Mouse (Mus musculus): ENCODE measurements around the gene Dcdc2c. TPM values are rescaled to one million over a fixed set of nuclear protein-coding genes. Genes with fewer than 3 reads are reported as not detected.

Dcdc2c gene
- total RNA-seq, 2 experiments from 2014 or later, result not detected

DNA sequence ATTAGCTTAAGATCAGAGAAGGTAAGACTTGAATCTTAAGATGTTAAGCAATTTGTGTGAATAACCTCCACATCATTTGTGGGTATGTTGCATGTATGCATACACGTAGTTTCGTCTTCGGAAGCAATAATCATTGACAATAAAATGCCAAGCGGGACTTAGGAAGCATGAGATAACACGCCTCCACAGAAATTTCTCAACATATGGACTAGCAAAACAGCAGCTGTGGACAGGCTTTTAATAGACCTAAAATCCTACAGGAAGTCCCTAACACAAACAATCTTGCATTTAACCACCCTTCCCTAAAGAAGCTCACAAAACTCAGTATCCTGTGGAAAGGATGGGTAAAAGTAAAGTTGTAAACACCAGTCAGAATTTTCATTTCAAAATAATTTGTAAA lies 93.4 kb downstream of the Dcdc2c start:
- no peak for DNase-seq

- DNase-seq, result no peak
These were observed 115.7 kb downstream of the Dcdc2c start for GRCm38 (mm10) chr12:28436536-28436935.

GRCm38 (mm10) chr12:28432729-28433067 lies 119.5 kb downstream of the Dcdc2c start:
- no peak for DNase-seq

DNA sequence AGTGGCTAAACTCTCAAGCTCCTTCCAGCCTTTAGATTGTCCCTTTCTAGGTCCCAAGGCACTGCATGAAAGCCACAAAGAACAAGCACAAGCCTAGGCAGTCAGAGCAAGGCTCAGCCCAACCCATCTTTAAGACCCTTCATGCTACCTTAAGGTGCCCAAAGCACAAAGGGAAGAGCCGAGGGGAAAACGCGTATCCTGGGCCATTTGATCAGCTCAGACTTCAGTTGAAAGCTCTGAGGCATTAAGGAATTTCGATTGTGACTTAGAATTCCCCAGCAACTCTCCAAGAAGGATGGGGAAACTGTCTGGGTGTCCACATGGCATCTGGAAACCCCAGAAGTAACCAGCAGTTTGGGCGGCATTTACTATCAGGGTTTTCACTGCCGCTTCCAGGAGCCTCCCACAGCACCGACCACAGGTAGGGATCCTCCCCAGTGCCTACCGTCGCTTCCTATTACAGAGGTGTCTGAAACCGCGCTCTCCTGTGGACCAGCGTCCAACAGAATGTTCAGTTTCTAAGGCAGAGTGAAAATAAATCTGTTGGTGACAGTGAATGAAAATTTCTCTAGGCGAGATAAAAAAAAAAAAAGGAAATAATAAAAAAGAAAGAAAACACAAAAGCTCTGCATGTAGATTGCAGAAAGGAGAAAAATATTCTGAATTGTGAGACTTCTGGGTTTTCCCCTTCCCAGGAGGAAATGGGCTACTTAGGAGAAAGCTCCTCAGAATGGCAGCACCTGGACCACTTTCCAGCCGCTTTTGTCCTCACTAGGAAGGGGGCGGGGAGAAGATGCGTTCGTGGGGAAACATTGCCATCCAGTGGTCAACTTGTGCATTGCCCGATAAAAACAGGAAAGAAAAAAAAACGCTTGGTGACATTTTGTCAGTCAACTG lies 120.1 kb downstream of the Dcdc2c start:
- DNase-seq, result peak; percentile 42 to 54

DNA sequence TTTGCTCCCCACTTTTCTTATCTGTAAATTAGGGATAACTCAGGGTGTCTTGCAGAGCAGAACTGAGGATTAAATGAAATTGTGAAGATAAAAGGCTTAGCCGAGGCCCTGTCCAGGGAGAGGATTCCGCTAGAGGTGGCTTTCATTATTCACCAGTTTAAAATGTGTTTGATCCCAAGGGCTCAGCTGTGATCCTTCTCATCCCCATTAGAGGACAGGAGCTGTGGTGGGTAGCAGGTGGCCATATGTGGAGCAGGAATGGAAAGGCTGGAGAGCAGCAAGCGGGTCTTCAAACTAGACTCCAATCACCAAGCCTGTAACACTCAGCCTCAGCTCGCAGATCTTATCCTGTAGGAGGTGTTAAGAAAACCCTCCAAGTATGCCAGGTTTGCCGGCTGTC lies 122.3 kb downstream of the Dcdc2c start:
- DNase-seq, result no peak

GRCm38 (mm10) chr12:28416957-28417356 lies 135.2 kb downstream of the Dcdc2c start:
- no peak for DNase-seq

GRCm38 (mm10) chr12:28407656-28408405 lies 144.4 kb downstream of the Dcdc2c start:
- DNase-seq, result no peak

GRCm38 (mm10) chr12:28402256-28402655 lies 149.9 kb downstream of the Dcdc2c start:
- DNase-seq, result no peak

- no peak for DNase-seq
These were observed 150.8 kb downstream of the Dcdc2c start for GRCm38 (mm10) chr12:28401372-28401771.

- DNase-seq, result no peak
These were observed 160.1 kb downstream of the Dcdc2c start for GRCm38 (mm10) chr12:28392129-28392528.

Other genes starting within 250 kb of the Dcdc2c start
- not detected for gene Allc, start 30.1 kb upstream of the Dcdc2c start, total RNA-seq (2021)
- 1 to 10 TPM; 4.2 to 4.4 TPM for gene Colec11, start 71.0 kb upstream of the Dcdc2c start, total RNA-seq (2021)
- gene Rps7, start 83.6 kb upstream of the Dcdc2c start, total RNA-seq (2021), result 100 to 1,000 TPM; 436 to 474 TPM
- gene Rnaseh1, start 97.2 kb upstream of the Dcdc2c start, total RNA-seq (2021), result 10 to 100 TPM; 13.8 to 16.7 TPM
- gene Adi1, start 122.8 kb upstream of the Dcdc2c start, total RNA-seq (2021), result 10 to 100 TPM; 66.5 to 84.0 TPM
- 10 to 100 TPM; 35.8 to 43.0 TPM for gene Trappc12, start 198.1 kb upstream of the Dcdc2c start, total RNA-seq (2021)
- 10 to 100 TPM; 16.7 to 20.2 TPM for gene Eipr1, start 199.4 kb upstream of the Dcdc2c start, total RNA-seq (2021)

Data from adrenal gland, postnatal 36 days (tissue).